Mouse (Mus musculus) neural tube, embryonic 12.5 days (tissue): Measurements from ENCODE around the gene Otulin. TPM values are rescaled to one million over a fixed set of nuclear protein-coding genes. Genes with fewer than 3 reads are reported as not detected.

Experiments
- ATAC-seq: fragments of 200-750 bp; cut with Nextera tagmentation; 2 replicates; pipeline ENCODE4 v1.8.0; 2017; ENCODE audit warnings: low read depth, mild to moderate bottlenecking, moderate TSS enrichment, moderate library complexity; ENCODE audit not compliant: low FRiP score
- H3K27ac ChIP-seq: fragments of 300-500 bp; sonication (generic); 2 replicates; pipeline ENCODE4 v1.5.1; 2016
- H3K27me3 ChIP-seq: fragments of 300-500 bp; sonication (generic); replicated peaks from 2 replicates; pipeline ENCODE4 v1.6.1; 2016; ENCODE audit warnings: mild to moderate bottlenecking
- H3K36me3 ChIP-seq: fragments of 300-500 bp; sonication (generic); 2 replicates; pipeline ENCODE4 v1.6.1; 2016; ENCODE audit warnings: mild to moderate bottlenecking
- H3K4me1 ChIP-seq: fragments of 300-500 bp; sonication (generic); 2 replicates; pipeline ENCODE4 v1.6.1; 2016
- H3K4me2 ChIP-seq: fragments of 300-500 bp; sonication (generic); replicated peaks from 2 replicates; pipeline ENCODE4 v1.6.1; 2016; ENCODE audit warnings: mild to moderate bottlenecking
- H3K4me3 ChIP-seq: fragments of 300-500 bp; sonication (generic); 2 replicates; pipeline ENCODE4 v1.5.1; 2016
- H3K9ac ChIP-seq: fragments of 300-500 bp; sonication (generic); 2 replicates; pipeline ENCODE4 v1.6.1; 2016; ENCODE audit warnings: mild to moderate bottlenecking
- H3K9me3 ChIP-seq: fragments of 300-500 bp; sonication (generic); 2 replicates; pipeline ENCODE4 v1.6.1; 2016; ENCODE audit warnings: mild to moderate bottlenecking
- WGBS: fragments of 180-500 bp; shearing (Covaris S2); methylation state at CpG from one replicate; pipeline ENCODE4 v1.1.7; 2016; 5-methylcytosine and 5-hydroxymethylcytosine counted together
- polyA plus RNA-seq: library from polyadenylated mRNA; unstranded; fragments of >200 nt; fragmentation: Nextera tagmentation; extraction: Ambion mirVana; gene quantifications from 2 replicates; pipeline ENCODE4 v1.2.1, GENCODE M21; 2016

Otulin gene
- polyA plus RNA-seq, 1 experiment from 2014 or later = 32.8 TPM

GRCm38 (mm10) chr15:27552129-27552700 lies 78.3 kb downstream of the Otulin start:
- Histone ChIP-seq H3K4me2 (no peak overlapping the region), H3K4me3 (no peak overlapping the region), H3K27ac (no peak overlapping the region), H3K27me3 (no peaks in the 10 kb centered on the region), H3K9me3 (no peaks in the 10 kb centered on the region), H3K36me3 (peaks cover 2% of the 10 kb centered on the region), H3K4me1 (peaks cover 9% of the 10 kb centered on the region; the same call in 1 of the 2 replicates), H3K9ac (no peak overlapping the region)
- WGBS = 86% methylated on average over 10 of the region's 10 CpGs
- ATAC-seq = no peak

GRCm38 (mm10) chr15:27551117-27552114 lies 79.1 kb downstream of the Otulin start:
- 87% methylated on average over 19 of the region's 19 CpGs for WGBS
- no peaks in the 10 kb centered on the region for H3K36me3 ChIP-seq

GRCm38 (mm10) chr15:27550358-27550992 lies 80.0 kb downstream of the Otulin start:
- Histone ChIP-seq H3K36me3 (no peaks in the 10 kb centered on the region), H3K4me1 (peaks cover 9% of the 10 kb centered on the region; the same call in 1 of the 2 replicates), H3K27me3 (no peaks in the 10 kb centered on the region), H3K9me3 (no peaks in the 10 kb centered on the region), H3K4me2 (no peak overlapping the region), H3K4me3 (no peak overlapping the region), H3K9ac (no peak overlapping the region), H3K27ac (no peak overlapping the region)
- WGBS = 27% methylated on average over 9 of the region's 9 CpGs
- no peak for ATAC-seq

More at GRCm38 (mm10) chr15:27551117-27552114, 79.1 kb downstream of the Otulin start:
- Histone ChIP-seq H3K27ac (no peak overlapping the region), H3K9ac (no peak overlapping the region), H3K4me1 (peaks cover 9% of the 10 kb centered on the region; the same call in 1 of the 2 replicates), H3K9me3 (no peaks in the 10 kb centered on the region), H3K27me3 (no peaks in the 10 kb centered on the region), H3K4me3 (no peak overlapping the region), H3K4me2 (no peak overlapping the region)
- ATAC-seq = no peak

- WGBS = 44% methylated on average over 7 of the region's 7 CpGs
Observed at GRCm38 (mm10) chr15:27549878-27550277, 80.6 kb downstream of the Otulin start.

GRCm38 (mm10) chr15:27549071-27549470 lies 81.4 kb downstream of the Otulin start:
- peaks cover 9% of the 10 kb centered on the region; the same call in 1 of the 2 replicates for H3K4me1 ChIP-seq
- no peaks in the 10 kb centered on the region for H3K36me3 ChIP-seq
- no peaks in the 10 kb centered on the region for H3K9me3 ChIP-seq
- H3K9ac ChIP-seq = no peak overlapping the region
- no peaks in the 10 kb centered on the region for H3K27me3 ChIP-seq
- 83% methylated on average over 10 of the region's 10 CpGs for WGBS
- no peak overlapping the region for H3K27ac ChIP-seq
- H3K4me2 ChIP-seq = no peak overlapping the region
- no peak for ATAC-seq
- H3K4me3 ChIP-seq = no peak overlapping the region

More at GRCm38 (mm10) chr15:27549878-27550277, 80.6 kb downstream of the Otulin start:
- Histone ChIP-seq H3K4me1 (peaks cover 9% of the 10 kb centered on the region; the same call in 1 of the 2 replicates), H3K27me3 (no peaks in the 10 kb centered on the region), H3K27ac (no peak overlapping the region), H3K4me3 (no peak overlapping the region), H3K36me3 (no peaks in the 10 kb centered on the region), H3K4me2 (no peak overlapping the region), H3K9ac (no peak overlapping the region), H3K9me3 (no peaks in the 10 kb centered on the region)
- ATAC-seq = no peak

GRCm38 (mm10) chr15:27548110-27548509 lies 82.4 kb downstream of the Otulin start:
- no peak overlapping the region for H3K4me3 ChIP-seq
- no peaks in the 10 kb centered on the region for H3K36me3 ChIP-seq
- WGBS = 86% methylated on average over 6 of the region's 6 CpGs
- H3K9ac ChIP-seq = no peak overlapping the region
- no peaks in the 10 kb centered on the region for H3K9me3 ChIP-seq
- H3K27ac ChIP-seq = no peak overlapping the region
- no peak overlapping the region for H3K4me2 ChIP-seq
- ATAC-seq = no peak
- peaks cover 9% of the 10 kb centered on the region; the same call in 1 of the 2 replicates for H3K4me1 ChIP-seq
- no peaks in the 10 kb centered on the region for H3K27me3 ChIP-seq

DNA sequence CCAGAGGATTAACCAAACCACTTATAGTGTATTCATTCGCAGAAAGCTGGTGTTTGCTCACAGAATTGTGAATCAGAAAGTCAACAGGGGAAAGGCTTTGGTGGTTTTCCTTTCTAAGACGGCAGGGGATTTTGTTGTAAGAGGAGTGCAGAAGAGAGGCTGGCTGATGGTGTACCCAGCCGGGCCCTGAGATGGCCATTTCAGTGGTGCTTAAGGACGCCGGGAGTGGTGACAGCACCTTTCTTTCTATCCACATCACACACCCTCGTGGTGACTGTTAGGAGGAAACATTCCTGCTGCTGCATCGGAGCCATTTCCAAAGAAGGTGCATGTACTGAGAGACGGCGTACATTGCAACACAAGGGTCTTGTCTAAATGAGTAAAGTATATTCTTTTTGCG lies 85.3 kb downstream of the Otulin start:
- Histone ChIP-seq H3K9me3 (no peaks in the 10 kb centered on the region), H3K4me2 (no peak overlapping the region), H3K36me3 (no peaks in the 10 kb centered on the region), H3K4me3 (no peak overlapping the region), H3K9ac (no peak overlapping the region), H3K27ac (no peak overlapping the region), H3K4me1 (peaks cover 9% of the 10 kb centered on the region; the same call in 1 of the 2 replicates), H3K27me3 (no peaks in the 10 kb centered on the region)
- WGBS = 94% methylated on average over 10 of the region's 10 CpGs
- ATAC-seq = no peak

GRCm38 (mm10) chr15:27539745-27540144 lies 90.7 kb downstream of the Otulin start:
- Histone ChIP-seq H3K9ac (no peak overlapping the region), H3K27me3 (no peaks in the 10 kb centered on the region), H3K4me3 (no peak overlapping the region), H3K4me2 (no peak overlapping the region), H3K9me3 (no peaks in the 10 kb centered on the region), H3K27ac (no peak overlapping the region), H3K4me1 (no peaks in the 10 kb centered on the region), H3K36me3 (no peaks in the 10 kb centered on the region)
- no peak for ATAC-seq
- WGBS = 88% methylated on average over 9 of the region's 9 CpGs

DNA sequence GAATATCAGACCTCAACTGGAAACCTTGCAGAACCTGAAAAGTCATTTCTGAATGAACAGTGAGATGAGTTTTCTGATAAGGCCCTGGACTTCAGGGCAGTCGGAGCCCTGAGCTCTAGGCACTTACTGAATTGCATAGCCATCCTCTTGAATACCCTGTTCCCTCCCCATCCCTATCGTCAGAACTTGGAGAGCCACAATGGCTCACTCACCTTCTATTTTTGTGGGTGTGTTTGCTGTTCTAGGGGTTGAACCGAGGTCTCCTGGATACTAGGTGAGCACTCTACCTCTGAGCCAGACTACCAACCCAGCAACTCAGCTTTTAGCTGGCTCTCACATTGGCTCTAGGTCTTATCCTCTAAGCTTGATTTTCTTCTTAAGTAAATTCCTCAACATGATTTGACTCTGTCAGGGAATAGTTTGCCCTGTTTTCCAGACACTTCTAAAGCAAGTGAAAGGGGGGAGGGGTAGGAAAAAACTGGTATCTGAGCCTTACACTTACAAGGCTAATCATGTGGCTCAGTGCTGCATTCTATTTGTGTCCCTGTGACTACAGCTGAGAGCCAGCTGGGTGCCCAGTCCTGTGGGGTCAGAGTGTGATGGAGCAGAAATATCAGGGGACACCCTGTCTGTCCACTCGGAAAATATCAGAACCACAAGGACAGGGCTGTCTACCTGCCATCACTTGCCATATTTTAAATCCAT lies 92.8 kb downstream of the Otulin start:
- Histone ChIP-seq H3K4me1 (no peaks in the 10 kb centered on the region), H3K4me3 (no peak overlapping the region), H3K4me2 (no peak overlapping the region), H3K27ac (no peak overlapping the region), H3K9me3 (no peaks in the 10 kb centered on the region), H3K27me3 (no peaks in the 10 kb centered on the region), H3K36me3 (no peaks in the 10 kb centered on the region), H3K9ac (no peak overlapping the region)
- WGBS = 69% methylated on average over 4 of the region's 4 CpGs
- ATAC-seq = no peak

DNA sequence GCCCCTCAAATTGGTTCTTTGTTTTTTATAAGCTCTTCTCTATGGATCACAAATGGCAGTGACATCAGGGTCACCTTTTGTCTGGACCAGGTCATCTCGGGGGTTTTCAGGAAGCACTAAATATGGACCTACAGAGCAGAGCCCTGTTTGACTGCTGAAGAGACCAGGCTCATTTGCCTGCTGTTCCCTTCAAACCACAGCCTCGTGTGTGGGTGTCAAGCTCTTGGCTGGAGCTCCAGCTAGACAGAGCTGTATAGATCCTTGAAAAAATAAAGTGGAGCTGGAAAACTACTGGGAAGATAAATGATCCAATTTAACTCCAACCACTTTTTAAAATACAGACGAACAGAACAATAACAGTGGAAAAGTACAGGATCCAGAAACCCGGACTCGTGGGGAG lies 93.7 kb downstream of the Otulin start:
- no peaks in the 10 kb centered on the region for H3K9me3 ChIP-seq
- H3K4me3 ChIP-seq = no peak overlapping the region
- no peaks in the 10 kb centered on the region for H3K4me1 ChIP-seq
- H3K36me3 ChIP-seq = no peaks in the 10 kb centered on the region
- no peak overlapping the region for H3K4me2 ChIP-seq
- no peak overlapping the region for H3K27ac ChIP-seq
- WGBS = 49% methylated on average over 5 of the region's 5 CpGs
- H3K27me3 ChIP-seq = no peaks in the 10 kb centered on the region
- ATAC-seq = no peak
- no peak overlapping the region for H3K9ac ChIP-seq

DNA sequence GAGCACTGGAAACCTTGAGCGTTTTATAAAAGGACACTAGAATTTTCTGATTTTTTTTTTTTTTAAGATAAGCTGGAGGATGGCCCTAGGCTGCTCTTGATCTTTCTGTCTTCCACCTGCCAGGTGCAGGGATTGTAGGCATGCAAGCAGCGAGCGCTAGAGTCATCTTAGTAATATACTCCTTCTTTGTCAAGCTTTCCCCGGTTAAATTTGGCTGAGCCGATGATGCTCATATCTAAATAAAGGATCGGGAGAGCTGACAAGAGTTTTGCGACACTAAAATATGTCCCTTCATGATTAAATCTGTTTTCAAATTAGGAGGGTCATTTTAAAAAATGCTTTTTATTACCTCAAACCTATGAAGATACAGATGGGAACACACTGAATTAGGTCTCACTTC lies 94.3 kb downstream of the Otulin start:
- H3K4me1 ChIP-seq = no peaks in the 10 kb centered on the region
- no peak overlapping the region for H3K27ac ChIP-seq
- H3K4me3 ChIP-seq = no peak overlapping the region
- no peak overlapping the region for H3K9ac ChIP-seq
- WGBS = 90% methylated on average over 7 of the region's 7 CpGs
- H3K9me3 ChIP-seq = no peaks in the 10 kb centered on the region
- no peaks in the 10 kb centered on the region for H3K27me3 ChIP-seq
- no peak for ATAC-seq
- no peaks in the 10 kb centered on the region for H3K36me3 ChIP-seq
- H3K4me2 ChIP-seq = no peak overlapping the region
